Mouse (Mus musculus): Measurements from ENCODE around the gene Fcho1. TPM values are rescaled to one million over a fixed set of nuclear protein-coding genes. Genes with fewer than 3 reads are reported as not detected.
A peak's percentile ranks its signal among the peaks of the same experiment; 100 is the strongest.
"Not testable (repeated sequence)": the region's sequence is repeated elsewhere in the genome, so short reads cannot be mapped to it uniquely, and the experiment has no call there.

Fcho1 gene
- polyA plus RNA-seq, 1 experiment from 2014 or later = 9.8 TPM

DNA sequence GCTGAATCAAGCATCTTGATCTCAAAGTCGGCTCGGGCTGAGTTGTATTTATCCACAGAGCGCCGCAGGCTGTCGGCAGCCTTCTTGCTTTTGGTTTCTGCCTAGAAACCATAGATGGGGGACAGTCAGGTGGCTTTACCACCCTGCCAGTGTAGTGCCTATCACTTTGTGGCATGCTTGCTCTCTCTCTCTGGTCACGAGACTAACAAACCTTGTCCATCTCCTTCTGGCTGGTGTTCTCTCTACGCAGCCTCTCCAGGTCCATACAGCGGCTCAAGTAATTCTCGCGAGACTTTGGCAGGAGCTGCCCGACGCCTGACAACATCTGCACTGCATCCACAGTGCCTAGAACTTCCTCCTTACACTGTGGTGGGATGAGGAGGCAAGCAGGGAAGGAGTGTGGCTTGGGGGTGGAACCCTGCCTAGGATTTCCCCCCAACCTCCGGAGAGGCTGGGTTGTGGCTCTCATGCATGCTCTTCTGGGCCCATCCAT is 8.9 kb downstream of the Fcho1 start:
- H3K9me3 ChIP-seq (replicated peaks) = no peaks in the 10 kb centered on the region
- no peak overlapping the region for H3K27ac ChIP-seq (replicated peaks)
- no peaks in the 10 kb centered on the region for H3K36me3 ChIP-seq
- H3K4me2 ChIP-seq (replicated peaks) = no peak overlapping the region
- H3K4me3 ChIP-seq (replicated peaks) = no peak overlapping the region
- no peak overlapping the region for H3K9ac ChIP-seq
- no peaks in the 10 kb centered on the region for H3K27me3 ChIP-seq
- 79% methylated on average over 13 of the region's 13 CpGs for WGBS
- no peaks in the 10 kb centered on the region for H3K4me1 ChIP-seq
- no peak for ATAC-seq (ENCODE audit: insufficient number of reproducible peaks, low FRiP score, low TSS enrichment, low read depth)

- Histone ChIP-seq H3K36me3 (no peaks in the 10 kb centered on the region), H3K9ac (no peak overlapping the region), H3K27me3 (no peaks in the 10 kb centered on the region), H3K4me3 (replicated peaks) (no peak overlapping the region), H3K4me1 (no peaks in the 10 kb centered on the region), H3K4me2 (replicated peaks) (no peak overlapping the region), H3K9me3 (replicated peaks) (no peaks in the 10 kb centered on the region), H3K27ac (replicated peaks) (no peak overlapping the region)
- WGBS = 45% methylated on average over 8 of the region's 8 CpGs
- ATAC-seq (ENCODE audit: insufficient number of reproducible peaks, low FRiP score, low TSS enrichment, low read depth) = no peak
Observed at GRCm38 (mm10) chr8:71715531-71715930, 10.0 kb downstream of the Fcho1 start.

- Histone ChIP-seq H3K9ac (no peak overlapping the region), H3K4me3 (replicated peaks) (no peak overlapping the region), H3K27me3 (peaks cover 30% of the 10 kb centered on the region), H3K9me3 (replicated peaks) (no peaks in the 10 kb centered on the region), H3K36me3 (no peaks in the 10 kb centered on the region), H3K4me2 (replicated peaks) (no peak overlapping the region), H3K27ac (replicated peaks) (no peak overlapping the region), H3K4me1 (no peaks in the 10 kb centered on the region)
- 74% methylated on average over 2 of the region's 2 CpGs for WGBS
- no peak for ATAC-seq (ENCODE audit: insufficient number of reproducible peaks, low FRiP score, low TSS enrichment, low read depth)
Observed at GRCm38 (mm10) chr8:71711574-71711973, 13.9 kb downstream of the Fcho1 start.

DNA sequence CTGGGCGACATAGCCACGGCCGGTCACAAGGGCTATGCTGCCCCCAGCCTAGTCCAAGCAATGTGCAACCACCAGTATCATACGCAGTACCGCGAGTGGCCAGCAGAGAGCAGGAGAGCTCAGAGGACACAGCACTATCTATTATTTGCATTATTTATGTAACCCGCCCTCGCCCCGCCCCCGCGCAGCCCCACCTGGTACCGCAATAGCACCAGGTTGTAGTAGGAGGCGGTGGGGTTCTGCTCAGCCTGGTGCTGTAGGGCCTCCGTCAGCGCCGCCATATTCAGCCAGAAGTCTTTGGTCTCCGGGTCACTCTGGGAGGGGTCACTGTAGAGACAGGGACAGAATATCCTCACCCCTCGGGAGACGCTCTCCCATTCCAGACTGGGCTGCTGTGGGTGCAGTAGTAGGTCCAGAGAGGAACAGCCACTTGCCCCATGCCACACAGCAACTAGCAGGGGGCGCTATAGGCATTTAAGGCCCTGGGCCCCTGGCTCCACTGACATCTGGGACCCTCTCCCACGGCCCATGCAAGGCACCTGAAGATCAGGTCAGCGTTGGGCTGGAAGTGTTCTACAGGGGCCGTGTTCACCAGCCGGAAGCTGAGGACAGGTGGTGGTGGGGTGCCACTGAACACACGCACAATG is 15.6 kb downstream of the Fcho1 start:
- no peak for ATAC-seq (ENCODE audit: insufficient number of reproducible peaks, low FRiP score, low TSS enrichment, low read depth)
- Histone ChIP-seq H3K27me3 (peaks cover 35% of the 10 kb centered on the region), H3K27ac (replicated peaks) (no peak overlapping the region), H3K4me2 (replicated peaks) (peak overlapping the region; percentile 41), H3K9ac (no peak overlapping the region), H3K4me1 (no peaks in the 10 kb centered on the region), H3K36me3 (no peaks in the 10 kb centered on the region), H3K4me3 (replicated peaks) (0 out of 2 replicates have a peak overlapping the region, but pooled peaks have one; percentile 12), H3K9me3 (replicated peaks) (no peaks in the 10 kb centered on the region)
- WGBS = 19% methylated on average over 25 of the region's 25 CpGs

- ATAC-seq (ENCODE audit: insufficient number of reproducible peaks, low FRiP score, low TSS enrichment, low read depth) = no peak
- Histone ChIP-seq H3K4me3 (replicated peaks) (no peak overlapping the region), H3K27ac (replicated peaks) (no peak overlapping the region), H3K4me1 (no peaks in the 10 kb centered on the region), H3K4me2 (replicated peaks) (peak overlapping the region; percentile 41), H3K27me3 (peaks cover 41% of the 10 kb centered on the region), H3K36me3 (no peaks in the 10 kb centered on the region), H3K9me3 (replicated peaks) (no peaks in the 10 kb centered on the region), H3K9ac (no peak overlapping the region)
- 39% methylated on average over 25 of the region's 25 CpGs for WGBS
Observed at GRCm38 (mm10) chr8:71709134-71709799, 16.2 kb downstream of the Fcho1 start.

DNA sequence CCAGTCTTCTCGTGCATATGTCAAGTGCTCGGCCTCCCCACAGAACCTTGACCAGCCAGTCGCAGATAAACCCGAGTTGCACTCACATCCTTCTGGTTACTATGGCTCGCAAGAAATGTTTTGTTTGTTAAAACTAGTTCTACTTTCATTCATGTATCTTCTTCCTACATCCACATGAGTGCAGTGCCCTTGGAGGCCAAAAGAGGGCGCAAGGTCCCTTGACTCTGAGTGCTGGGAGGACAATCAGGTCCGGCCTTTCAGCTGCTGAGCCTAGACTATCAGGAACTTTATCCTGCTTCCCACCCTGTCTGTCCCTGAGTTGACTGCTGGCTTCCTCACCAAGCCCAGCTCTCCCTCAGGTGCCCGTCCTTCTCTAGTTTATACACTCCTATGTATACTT is 17.6 kb downstream of the Fcho1 start:
- Histone ChIP-seq H3K4me1 (no peaks in the 10 kb centered on the region), H3K27ac (replicated peaks) (no peak overlapping the region), H3K36me3 (no peaks in the 10 kb centered on the region), H3K9me3 (replicated peaks) (no peaks in the 10 kb centered on the region), H3K4me3 (replicated peaks) (no peak overlapping the region), H3K4me2 (replicated peaks) (no peak overlapping the region), H3K9ac (no peak overlapping the region), H3K27me3 (peaks cover 50% of the 10 kb centered on the region)
- ATAC-seq (ENCODE audit: insufficient number of reproducible peaks, low FRiP score, low TSS enrichment, low read depth) = no peak
- 32% methylated on average over 8 of the region's 8 CpGs for WGBS

- H3K9ac ChIP-seq; ATAC-seq (ENCODE audit: insufficient number of reproducible peaks, low FRiP score, low TSS enrichment, low read depth); H3K9me3 ChIP-seq (replicated peaks); H3K4me2 ChIP-seq (replicated peaks); H3K27ac ChIP-seq (replicated peaks); H3K4me1 ChIP-seq; H3K4me3 ChIP-seq (replicated peaks); H3K36me3 ChIP-seq: not testable (repeated sequence)
- H3K27me3 ChIP-seq = peaks cover 82% of the 10 kb centered on the region
Observed at GRCm38 (mm10) chr8:71703400-71703799, 22.1 kb downstream of the Fcho1 start.

DNA sequence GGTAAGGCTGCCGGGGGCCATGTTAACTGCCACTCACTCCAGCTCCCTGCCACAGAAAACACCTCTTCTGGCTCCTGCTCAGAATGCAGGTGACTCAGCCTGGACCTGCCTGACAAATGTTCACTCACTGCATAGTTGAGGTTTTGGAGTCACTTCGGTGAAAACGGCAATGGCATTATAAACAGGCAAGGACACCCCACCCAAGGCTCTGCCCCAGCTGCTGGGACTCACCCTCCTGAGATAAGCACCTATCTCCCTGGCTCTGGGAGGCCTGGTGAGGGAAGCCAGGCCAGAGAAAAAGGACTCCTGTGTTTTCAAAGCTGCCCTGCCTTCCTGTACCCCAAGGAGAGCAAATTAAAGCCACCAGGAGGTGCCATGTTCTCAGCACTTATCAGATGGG is 22.6 kb downstream of the Fcho1 start:
- H3K27ac ChIP-seq (replicated peaks) = no peak overlapping the region
- no peak overlapping the region for H3K9ac ChIP-seq
- no peaks in the 10 kb centered on the region for H3K36me3 ChIP-seq
- peaks cover 81% of the 10 kb centered on the region for H3K27me3 ChIP-seq
- H3K4me1 ChIP-seq = peaks cover 8% of the 10 kb centered on the region
- WGBS = 81% methylated on average over 3 of the region's 3 CpGs
- H3K4me2 ChIP-seq (replicated peaks) = no peak overlapping the region
- ATAC-seq (ENCODE audit: insufficient number of reproducible peaks, low FRiP score, low TSS enrichment, low read depth) = no peak
- no peaks in the 10 kb centered on the region for H3K9me3 ChIP-seq (replicated peaks)
- no peak overlapping the region for H3K4me3 ChIP-seq (replicated peaks)

- Histone ChIP-seq H3K9me3 (replicated peaks) (no peaks in the 10 kb centered on the region), H3K27ac (replicated peaks) (no peak overlapping the region), H3K36me3 (no peaks in the 10 kb centered on the region), H3K4me1 (peaks cover 8% of the 10 kb centered on the region), H3K9ac (no peak overlapping the region), H3K4me3 (replicated peaks) (no peak overlapping the region), H3K4me2 (replicated peaks) (no peak overlapping the region), H3K27me3 (peaks cover 72% of the 10 kb centered on the region)
- WGBS = 35% methylated on average over 4 of the region's 4 CpGs
- ATAC-seq (ENCODE audit: insufficient number of reproducible peaks, low FRiP score, low TSS enrichment, low read depth) = no peak
Observed at GRCm38 (mm10) chr8:71702087-71702432, 23.5 kb downstream of the Fcho1 start.

- Histone ChIP-seq H3K27me3 (peaks cover 73% of the 10 kb centered on the region), H3K4me3 (replicated peaks) (peak within 1 kb of the TSS; percentile 27), H3K9me3 (replicated peaks) (no peaks in the 10 kb centered on the region), H3K27ac (replicated peaks) (no peak within 1 kb of the TSS), H3K9ac (no peak within 1 kb of the TSS), H3K36me3 (no peaks in the 10 kb centered on the region), H3K4me1 (peaks cover 8% of the 10 kb centered on the region), H3K4me2 (replicated peaks) (peak within 1 kb of the TSS; percentile 40)
- no peak for ATAC-seq (ENCODE audit: insufficient number of reproducible peaks, low FRiP score, low TSS enrichment, low read depth)
- WGBS = 16% methylated on average over 33 of the region's 34 CpGs
Observed at GRCm38 (mm10) chr8:71701414-71702086, 24.0 kb downstream of the Fcho1 start, which contains the start of gene B3gnt3. B3gnt3 (minus strand) TSS chr8:71701789.

DNA sequence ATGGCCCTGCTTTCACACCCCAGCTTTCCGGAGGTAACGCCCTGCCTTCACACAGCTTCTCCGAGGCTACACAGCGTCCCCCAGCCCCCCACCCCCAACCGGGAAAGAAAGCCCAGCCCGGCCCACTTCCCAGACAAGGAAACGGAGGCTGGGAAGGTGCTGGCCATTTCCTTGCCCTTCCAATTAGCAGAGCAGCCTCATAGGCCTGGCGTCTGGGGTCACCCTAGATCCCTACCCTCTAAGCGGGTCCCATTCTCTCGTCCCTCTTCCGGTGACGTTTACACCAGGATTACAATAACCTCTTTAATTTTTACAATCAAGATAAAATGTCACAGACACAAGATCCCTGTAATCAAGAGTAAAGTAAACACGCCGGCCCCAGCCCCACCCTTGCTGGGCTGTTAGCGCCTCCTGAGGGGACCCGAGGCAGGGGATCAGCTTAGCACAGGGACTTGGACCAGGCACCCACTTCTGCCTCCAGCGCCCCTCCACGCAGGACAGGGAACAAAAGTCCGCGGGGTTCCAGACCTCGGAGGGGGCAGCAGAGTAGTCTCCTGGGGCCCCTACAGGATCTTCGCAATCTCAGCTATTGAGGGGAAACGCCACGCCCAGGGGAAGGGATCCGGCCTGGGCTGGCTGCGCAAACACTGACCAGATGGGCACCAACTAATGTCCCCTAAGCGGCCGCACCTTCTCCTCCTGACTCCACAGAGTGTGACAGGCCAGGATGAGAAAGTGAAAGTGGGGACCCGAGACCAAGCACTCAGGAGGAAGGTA is 24.8 kb downstream of the Fcho1 start:
- no peak for ATAC-seq (ENCODE audit: insufficient number of reproducible peaks, low FRiP score, low TSS enrichment, low read depth)
- 7% methylated on average over 29 of the region's 29 CpGs for WGBS
- Histone ChIP-seq H3K9me3 (replicated peaks) (no peaks in the 10 kb centered on the region), H3K4me1 (peaks cover 8% of the 10 kb centered on the region), H3K4me2 (replicated peaks) (peak overlapping the region; percentile 40), H3K27me3 (peaks cover 76% of the 10 kb centered on the region), H3K36me3 (no peaks in the 10 kb centered on the region), H3K4me3 (replicated peaks) (peak overlapping the region; percentile 27), H3K27ac (replicated peaks) (no peak overlapping the region), H3K9ac (no peak overlapping the region)
